Mouse (Mus musculus): ENCODE data around the gene Tmc2. TPM values are rescaled to one million over a fixed set of nuclear protein-coding genes. Genes with fewer than 3 reads are reported as not detected.

Tmc2 gene
- polyA plus RNA-seq (2015; fragmentation: Nextera tagmentation; extraction: Ambion mirVana) = not detected in 2 replicates

GRCm38 (mm10) chr2:130194894-130195293 is at the start of gene Tmc2:
TSS of gene Tmc2 (plus strand) at chr2:130195194.
- H3K4me2 ChIP-seq (ENCODE audit: low read depth, low read length) = no peak within 1 kb of the TSS
- no peaks in the 10 kb centered on the region for H3K36me3 ChIP-seq (ENCODE audit: control insufficient read depth, insufficient read depth)
- H3K4me1 ChIP-seq (ENCODE audit: control insufficient read depth, insufficient read depth, low read length) = no peaks in the 10 kb centered on the region
- no peaks in the 10 kb centered on the region for H3K27me3 ChIP-seq (ENCODE audit: control insufficient read depth, insufficient read depth, low read length)
- H3K27ac ChIP-seq (ENCODE audit: low read length) = no peak within 1 kb of the TSS
- peaks cover 3% of the 10 kb centered on the region; the same call in 1 of the 2 replicates for H3K9me3 ChIP-seq (replicated peaks; ENCODE audit: control insufficient read depth, low read length)
- H3K9ac ChIP-seq (ENCODE audit: low read length) = no peak within 1 kb of the TSS
- H3K4me3 ChIP-seq (ENCODE audit: low read length) = no peak within 1 kb of the TSS
- no peak for ATAC-seq (replicated peaks; ENCODE audit: extremely low read depth, insufficient read depth, low FRiP score)
- WGBS = 93% methylated on average over 16 of the region's 16 CpGs

DNA sequence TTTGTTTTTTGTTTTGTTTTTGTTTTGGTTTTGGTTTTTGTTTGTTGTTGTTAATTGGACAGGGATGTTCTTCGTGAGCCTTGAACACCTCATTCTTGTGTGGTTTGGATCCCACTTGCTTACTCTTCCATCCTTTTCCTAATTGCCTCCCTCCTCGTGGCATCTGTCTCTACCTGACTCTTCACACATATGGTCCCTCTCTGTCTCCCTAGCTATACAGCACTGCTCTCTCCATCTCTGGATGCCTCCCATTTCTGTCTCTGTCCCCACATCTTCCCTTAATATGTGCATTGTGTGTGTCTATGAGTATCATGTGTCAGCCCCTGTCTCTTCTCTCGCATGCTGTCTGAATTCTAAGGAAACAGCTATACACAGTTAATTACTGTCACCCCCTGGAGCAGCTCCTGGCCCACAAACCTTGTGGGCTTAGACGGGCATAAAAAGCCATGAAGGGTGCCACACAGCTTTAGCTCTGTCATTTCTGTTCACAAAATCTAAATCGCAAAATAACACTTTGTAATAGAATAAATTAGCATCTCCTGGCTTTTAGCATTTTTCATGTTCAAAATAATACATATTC is 48.8 kb upstream of the Tmc2 start:
- Histone ChIP-seq H3K4me3 (ENCODE audit: low read length) (no peak overlapping the region), H3K27ac (ENCODE audit: low read length) (no peak overlapping the region), H3K27me3 (ENCODE audit: control insufficient read depth, insufficient read depth, low read length) (no peaks in the 10 kb centered on the region), H3K9ac (ENCODE audit: low read length) (no peak overlapping the region), H3K36me3 (ENCODE audit: control insufficient read depth, insufficient read depth) (no peaks in the 10 kb centered on the region), H3K4me2 (ENCODE audit: low read depth, low read length) (no peak overlapping the region), H3K9me3 (replicated peaks; ENCODE audit: control insufficient read depth, low read length) (no peaks in the 10 kb centered on the region), H3K4me1 (ENCODE audit: control insufficient read depth, insufficient read depth, low read length) (no peaks in the 10 kb centered on the region)
- no peak for ATAC-seq (replicated peaks; ENCODE audit: extremely low read depth, insufficient read depth, low FRiP score)
- WGBS = 79% methylated on average over 5 of the region's 5 CpGs

GRCm38 (mm10) chr2:130155171-130155570 is 39.8 kb upstream of the Tmc2 start:
- Histone ChIP-seq H3K9me3 (replicated peaks; ENCODE audit: control insufficient read depth, low read length) (no peaks in the 10 kb centered on the region), H3K4me2 (ENCODE audit: low read depth, low read length) (no peak overlapping the region), H3K27ac (ENCODE audit: low read length) (no peak overlapping the region), H3K9ac (ENCODE audit: low read length) (no peak overlapping the region), H3K27me3 (ENCODE audit: control insufficient read depth, insufficient read depth, low read length) (no peaks in the 10 kb centered on the region), H3K36me3 (ENCODE audit: control insufficient read depth, insufficient read depth) (no peaks in the 10 kb centered on the region), H3K4me3 (ENCODE audit: low read length) (no peak overlapping the region), H3K4me1 (ENCODE audit: control insufficient read depth, insufficient read depth, low read length) (no peaks in the 10 kb centered on the region)
- no peak for ATAC-seq (replicated peaks; ENCODE audit: extremely low read depth, insufficient read depth, low FRiP score)
- 74% methylated on average over 3 of the region's 3 CpGs for WGBS

GRCm38 (mm10) chr2:130155851-130156250 is 39.1 kb upstream of the Tmc2 start:
- no peak overlapping the region for H3K4me3 ChIP-seq (ENCODE audit: low read length)
- ATAC-seq (replicated peaks; ENCODE audit: extremely low read depth, insufficient read depth, low FRiP score) = no peak

GRCm38 (mm10) chr2:130157231-130158087 is 37.5 kb upstream of the Tmc2 start:
- H3K4me2 ChIP-seq (ENCODE audit: low read depth, low read length) = no peak overlapping the region
- ATAC-seq (replicated peaks; ENCODE audit: extremely low read depth, insufficient read depth, low FRiP score) = no peak
- WGBS = 68% methylated on average over 14 of the region's 14 CpGs

More at GRCm38 (mm10) chr2:130155851-130156250, 39.1 kb upstream of the Tmc2 start:
- no peaks in the 10 kb centered on the region for H3K27me3 ChIP-seq (ENCODE audit: control insufficient read depth, insufficient read depth, low read length)
- no peaks in the 10 kb centered on the region for H3K9me3 ChIP-seq (replicated peaks; ENCODE audit: control insufficient read depth, low read length)
- no peaks in the 10 kb centered on the region for H3K36me3 ChIP-seq (ENCODE audit: control insufficient read depth, insufficient read depth)
- H3K4me2 ChIP-seq (ENCODE audit: low read depth, low read length) = no peak overlapping the region
- H3K9ac ChIP-seq (ENCODE audit: low read length) = no peak overlapping the region
- no peaks in the 10 kb centered on the region for H3K4me1 ChIP-seq (ENCODE audit: control insufficient read depth, insufficient read depth, low read length)
- H3K27ac ChIP-seq (ENCODE audit: low read length) = no peak overlapping the region

GRCm38 (mm10) chr2:130158088-130158437 is 36.9 kb upstream of the Tmc2 start:
- Histone ChIP-seq H3K4me1 (ENCODE audit: control insufficient read depth, insufficient read depth, low read length) (no peaks in the 10 kb centered on the region), H3K27me3 (ENCODE audit: control insufficient read depth, insufficient read depth, low read length) (no peaks in the 10 kb centered on the region), H3K36me3 (ENCODE audit: control insufficient read depth, insufficient read depth) (no peaks in the 10 kb centered on the region), H3K4me2 (ENCODE audit: low read depth, low read length) (no peak overlapping the region), H3K9me3 (replicated peaks; ENCODE audit: control insufficient read depth, low read length) (no peaks in the 10 kb centered on the region), H3K9ac (ENCODE audit: low read length) (no peak overlapping the region), H3K4me3 (ENCODE audit: low read length) (no peak overlapping the region), H3K27ac (ENCODE audit: low read length) (no peak overlapping the region)
- 61% methylated on average over 4 of the region's 4 CpGs for WGBS
- no peak for ATAC-seq (replicated peaks; ENCODE audit: extremely low read depth, insufficient read depth, low FRiP score)

More at GRCm38 (mm10) chr2:130157231-130158087, 37.5 kb upstream of the Tmc2 start:
- Histone ChIP-seq H3K27me3 (ENCODE audit: control insufficient read depth, insufficient read depth, low read length) (no peaks in the 10 kb centered on the region), H3K36me3 (ENCODE audit: control insufficient read depth, insufficient read depth) (no peaks in the 10 kb centered on the region), H3K4me1 (ENCODE audit: control insufficient read depth, insufficient read depth, low read length) (no peaks in the 10 kb centered on the region), H3K4me3 (ENCODE audit: low read length) (no peak overlapping the region), H3K27ac (ENCODE audit: low read length) (no peak overlapping the region), H3K9me3 (replicated peaks; ENCODE audit: control insufficient read depth, low read length) (no peaks in the 10 kb centered on the region), H3K9ac (ENCODE audit: low read length) (no peak overlapping the region)

DNA sequence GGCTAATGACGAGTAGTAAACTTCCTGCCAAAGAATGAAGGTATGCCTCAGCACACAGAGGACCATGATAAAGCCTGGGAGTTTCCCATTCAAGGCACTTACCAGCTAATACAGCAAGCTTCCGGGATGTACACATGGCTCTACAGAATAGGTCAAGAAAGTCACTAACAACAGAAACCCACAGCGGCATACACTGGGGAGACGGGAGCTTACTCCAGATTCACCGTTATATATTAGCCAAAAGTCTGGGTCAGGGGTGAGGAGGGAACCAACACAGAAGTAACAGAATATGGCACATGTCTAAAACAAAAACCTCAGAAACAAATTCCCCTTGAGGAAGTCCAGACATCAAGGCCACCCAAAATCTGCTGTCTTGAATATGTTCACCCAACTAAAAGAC is 32.3 kb upstream of the Tmc2 start:
- Histone ChIP-seq H3K4me3 (ENCODE audit: low read length) (no peak overlapping the region), H3K27ac (ENCODE audit: low read length) (no peak overlapping the region), H3K4me1 (ENCODE audit: control insufficient read depth, insufficient read depth, low read length) (no peaks in the 10 kb centered on the region), H3K27me3 (ENCODE audit: control insufficient read depth, insufficient read depth, low read length) (no peaks in the 10 kb centered on the region), H3K4me2 (ENCODE audit: low read depth, low read length) (no peak overlapping the region), H3K36me3 (ENCODE audit: control insufficient read depth, insufficient read depth) (peaks cover 4% of the 10 kb centered on the region), H3K9ac (ENCODE audit: low read length) (no peak overlapping the region), H3K9me3 (replicated peaks; ENCODE audit: control insufficient read depth, low read length) (no peaks in the 10 kb centered on the region)
- 81% methylated on average over 5 of the region's 5 CpGs for WGBS
- ATAC-seq (replicated peaks; ENCODE audit: extremely low read depth, insufficient read depth, low FRiP score) = no peak

GRCm38 (mm10) chr2:130166311-130167214 is 28.4 kb upstream of the Tmc2 start:
- H3K27me3 ChIP-seq (ENCODE audit: control insufficient read depth, insufficient read depth, low read length) = no peaks in the 10 kb centered on the region
- H3K9me3 ChIP-seq (replicated peaks; ENCODE audit: control insufficient read depth, low read length) = no peaks in the 10 kb centered on the region
- WGBS = 68% methylated on average over 9 of the region's 9 CpGs
- H3K36me3 ChIP-seq (ENCODE audit: control insufficient read depth, insufficient read depth) = peaks cover 26% of the 10 kb centered on the region
- no peaks in the 10 kb centered on the region for H3K4me1 ChIP-seq (ENCODE audit: control insufficient read depth, insufficient read depth, low read length)
- no peak overlapping the region for H3K4me3 ChIP-seq (ENCODE audit: low read length)
- no peak overlapping the region for H3K9ac ChIP-seq (ENCODE audit: low read length)
- no peak overlapping the region for H3K4me2 ChIP-seq (ENCODE audit: low read depth, low read length)
- 0 out of 2 replicates have a peak, but pooled peaks have one; percentile 18 for ATAC-seq (replicated peaks; ENCODE audit: extremely low read depth, insufficient read depth, low FRiP score)
- no peak overlapping the region for H3K27ac ChIP-seq (ENCODE audit: low read length)
